Mouse (Mus musculus): Measurements from ENCODE around the gene Dhx34. TPM values are rescaled to one million over a fixed set of nuclear protein-coding genes. Genes with fewer than 3 reads are reported as not detected.

Dhx34 gene
- total and polyA plus RNA-seq, 3 experiments: 5.8 to 13.6 TPM; not detected in 1

GRCm38 (mm10) chr7:16175542-16175931 is 46.3 kb downstream of the Dhx34 start:
- no peak for DNase-seq (ENCODE audit: low read depth, low spot score)

DNA sequence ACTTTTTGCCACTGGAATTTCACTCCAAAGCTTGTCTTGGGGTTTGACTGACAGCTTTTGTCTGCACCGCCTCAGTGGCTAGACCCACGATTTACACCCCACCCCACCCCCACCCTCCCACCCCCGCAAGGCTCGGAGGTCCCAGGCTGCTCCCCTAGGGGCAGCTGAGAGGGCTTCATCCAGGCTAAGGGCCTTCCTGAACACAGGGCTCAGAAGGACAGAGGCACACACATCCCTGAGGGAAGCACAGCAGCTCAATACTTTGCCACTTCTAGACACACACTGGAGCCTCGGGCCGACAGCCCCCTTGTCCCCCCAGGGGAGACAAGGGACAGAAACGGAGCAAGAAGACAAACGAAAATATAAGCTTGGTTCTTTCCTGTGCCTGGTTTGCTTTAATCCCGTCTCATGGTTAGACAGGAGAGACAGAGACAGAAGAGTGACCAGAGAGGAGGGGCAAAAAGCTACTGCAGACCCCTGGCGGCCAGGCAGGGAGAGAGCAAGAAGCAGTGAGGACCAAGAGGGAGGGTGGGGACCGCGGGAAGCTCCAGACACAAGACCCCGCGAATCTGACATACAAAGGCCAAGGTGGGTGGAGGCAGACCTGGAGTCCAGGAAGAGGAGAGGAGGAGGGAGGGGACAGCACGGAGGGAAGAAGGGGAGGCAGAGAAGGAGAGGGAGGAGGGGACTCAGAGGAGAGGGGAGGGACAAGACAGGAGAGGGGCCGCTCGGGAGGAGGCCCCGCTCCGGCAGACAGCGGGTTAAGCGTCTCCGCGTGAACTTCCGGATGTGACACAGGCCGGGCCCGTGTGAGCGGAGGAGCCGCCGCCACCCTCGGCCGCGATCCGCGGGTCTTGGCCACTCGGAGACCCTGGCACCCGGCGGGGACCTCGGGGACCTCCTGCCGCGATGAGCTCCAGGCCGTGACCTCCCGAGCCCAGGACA is 47.0 kb downstream of the Dhx34 start, which contains the start of gene Meis3:
Meis3 (plus strand) TSS at position 494 of the 945 bp plus-strand sequence.
- Histone ChIP-seq H3K27ac (ENCODE audit: control insufficient read depth, low read depth, low read length) (no peak within 1 kb of the TSS), H3K36me3 (ENCODE audit: control insufficient read depth in 1 of 2, insufficient read depth in 2 of 2, low read length in 2 of 2) (0 out of 4 replicates have a peak, but pooled peaks cover 0 to 2% of the 10 kb centered on the region in 2 experiments), H3K9ac (ENCODE audit: control insufficient read depth, low read depth, low read length, poor library complexity, severe bottlenecking) (peak within 1 kb of the TSS; percentile 79), H3K4me3 (ENCODE audit: control insufficient read depth in 1 of 2, insufficient read depth in 1 of 2, low read depth in 2 of 2, low read length in 2 of 2) (peak within 1 kb of the TSS; percentile 66 to 71), H3K27me3 (ENCODE audit: control insufficient read depth in 1 of 2, insufficient read depth in 2 of 2, low read length in 2 of 2) (peaks cover 3 to 7% of the 10 kb centered on the region in 2 experiments), H3K9me3 (replicated peaks; ENCODE audit: insufficient read depth, low read length) (no peaks in the 10 kb centered on the region), H3K79me2 (ENCODE audit: control insufficient read depth, insufficient read depth, low read length, poor library complexity) (no peaks in the 10 kb centered on the region), H3K4me1 (ENCODE audit: control insufficient read depth in 1 of 2, insufficient read depth in 2 of 2, low read length in 2 of 2) (no peaks in the 10 kb centered on the region)
- no peak for TF ChIP-seq POLR2AphosphoS2 (IDR thresholded peaks at IDR 0.05; ENCODE audit: low read length)
- no peak for TF ChIP-seq NRF1 (IDR thresholded peaks at IDR 0.05; ENCODE audit: insufficient read depth, low read depth, low read length, poor library complexity, severe bottlenecking)
- 0 out of 2 replicates have a peak, but pooled peaks have one; percentile 15 for TF ChIP-seq TBP (IDR thresholded peaks at IDR 0.05; ENCODE audit: low read depth, low read length)
- TF ChIP-seq USF1 (IDR thresholded peaks at IDR 0.05; ENCODE audit: low read depth, low read length): no peak
- TF ChIP-seq ELF1 (IDR thresholded peaks at IDR 0.05; ENCODE audit: low read depth, low read length): peak; percentile 68
- TF ChIP-seq RAD21 (IDR thresholded peaks at IDR 0.05; ENCODE audit: low read depth, low read length): no peak
- no peak for TF ChIP-seq ZMIZ1 (IDR thresholded peaks at IDR 0.05; ENCODE audit: low read depth, low read length)
- peak; percentile 50; the same call in 1 of the 2 replicates for TF ChIP-seq MAZ (IDR thresholded peaks at IDR 0.05; ENCODE audit: low read depth, low read length)
- no peak for TF ChIP-seq KAT2A (conservative IDR thresholded peaks at IDR 0.05; ENCODE audit: low read depth, low read length)
- TF ChIP-seq MYB (IDR thresholded peaks at IDR 0.05; ENCODE audit: low read depth, low read length): no peak
- TF ChIP-seq HCFC1 (IDR thresholded peaks at IDR 0.05; ENCODE audit: low read depth, low read length): peak; percentile 65
- no peak for TF ChIP-seq POLR2AphosphoS5 (IDR thresholded peaks at IDR 0.05; ENCODE audit: borderline replicate concordance, low read depth, low read length)
- TF ChIP-seq NELFE (IDR thresholded peaks at IDR 0.05; ENCODE audit: low read depth, low read length): peak; percentile 44; the same call in 1 of the 2 replicates
- peak; percentile 55; the same call in 1 of the 2 replicates for TF ChIP-seq MXI1 (IDR thresholded peaks at IDR 0.05; ENCODE audit: low read depth, low read length)
- TF ChIP-seq CTCF (IDR thresholded peaks at IDR 0.05 in 2 of 3, conservative IDR thresholded peaks at IDR 0.05 in 1 of 3; ENCODE audit: control insufficient read depth in 1 of 3, insufficient read depth in 1 of 3, low read depth in 2 of 3, low read length in 3 of 3, poor library complexity in 1 of 3, severe bottlenecking in 1 of 3): peak; percentile 47 to 64 (median 62)
- TF ChIP-seq POLR2A (IDR thresholded peaks at IDR 0.05; ENCODE audit: control insufficient read depth in 1 of 2, insufficient read depth in 1 of 2, low read depth in 1 of 2, low read length in 2 of 2, poor library complexity in 1 of 2): peak; percentile 49 to 60; a peak in 2 of 4 replicates
- TF ChIP-seq CHD2 (IDR thresholded peaks at IDR 0.05; ENCODE audit: low read length): no peak
- no peak for TF ChIP-seq ZNF384 (IDR thresholded peaks at IDR 0.05; ENCODE audit: low read depth, low read length)
- no peak for TF ChIP-seq BHLHE40 (IDR thresholded peaks at IDR 0.05; ENCODE audit: borderline replicate concordance, low read depth, low read length)
- TF ChIP-seq CHD1 (IDR thresholded peaks at IDR 0.05; ENCODE audit: low read depth, low read length): no peak
- TF ChIP-seq TCF12 (IDR thresholded peaks at IDR 0.05; ENCODE audit: low read depth, low read length): no peak
- no peak for TF ChIP-seq ZC3H11A (IDR thresholded peaks at IDR 0.05; ENCODE audit: low read depth, low read length)
- TF ChIP-seq E2F4 (IDR thresholded peaks at IDR 0.05; ENCODE audit: borderline replicate concordance, low read depth, low read length): no peak
- TF ChIP-seq MEF2A (IDR thresholded peaks at IDR 0.05; ENCODE audit: extremely low read depth, insufficient replicate concordance, low read depth, low read length, poor library complexity, severe bottlenecking): no peak
- TF ChIP-seq ETS1 (IDR thresholded peaks at IDR 0.05; ENCODE audit: low read depth, low read length): no peak
- no peak for TF ChIP-seq MYC (IDR thresholded peaks at IDR 0.05; ENCODE audit: low read depth, low read length)
- DNase-seq (ENCODE audit: low read depth, low spot score): peak; percentile 76

More at GRCm38 (mm10) chr7:16175542-16175931, 46.3 kb downstream of the Dhx34 start:
- Histone ChIP-seq H3K27ac (ENCODE audit: control insufficient read depth, low read depth, low read length) (no peak overlapping the region), H3K27me3 (ENCODE audit: control insufficient read depth in 1 of 2, insufficient read depth in 2 of 2, low read length in 2 of 2) (peaks cover 3% of the 10 kb centered on the region in 2 experiments), H3K4me3 (ENCODE audit: control insufficient read depth in 1 of 2, insufficient read depth in 1 of 2, low read depth in 2 of 2, low read length in 2 of 2) (peak overlapping the region; percentile 66 to 71), H3K79me2 (ENCODE audit: control insufficient read depth, insufficient read depth, low read length, poor library complexity) (no peaks in the 10 kb centered on the region), H3K4me1 (ENCODE audit: control insufficient read depth in 1 of 2, insufficient read depth in 2 of 2, low read length in 2 of 2) (no peaks in the 10 kb centered on the region), H3K36me3 (ENCODE audit: control insufficient read depth in 1 of 2, insufficient read depth in 2 of 2, low read length in 2 of 2) (0 out of 4 replicates have a peak, but pooled peaks cover 0 to 2% of the 10 kb centered on the region in 2 experiments), H3K9ac (ENCODE audit: control insufficient read depth, low read depth, low read length, poor library complexity, severe bottlenecking) (peak overlapping the region; percentile 79), H3K9me3 (replicated peaks; ENCODE audit: insufficient read depth, low read length) (no peaks in the 10 kb centered on the region)
- no peak for TF ChIP-seq E2F4 (IDR thresholded peaks at IDR 0.05; ENCODE audit: borderline replicate concordance, low read depth, low read length)
- TF ChIP-seq TBP (IDR thresholded peaks at IDR 0.05; ENCODE audit: low read depth, low read length): no peak
- 0 out of 2 replicates have a peak, but pooled peaks have one; percentile 27 for TF ChIP-seq MAZ (IDR thresholded peaks at IDR 0.05; ENCODE audit: low read depth, low read length)

All from MEL (cell line).